Mouse (Mus musculus): Measurements from ENCODE around the gene Selenom. TPM values are rescaled to one million over a fixed set of nuclear protein-coding genes. Genes with fewer than 3 reads are reported as not detected.
A peak's percentile ranks its signal among the peaks of the same experiment; 100 is the strongest.

Selenom gene
- polyA plus RNA-seq, 1 experiment from 2014 or later: 110 TPM

- Histone ChIP-seq H3K9ac (no peak overlapping the region), H3K27ac (no peak overlapping the region), H3K27me3 (no peaks in the 10 kb centered on the region), H3K36me3 (no peaks in the 10 kb centered on the region), H3K4me3 (no peak overlapping the region), H3K9me3 (0 out of 2 replicates have a peak, but pooled peaks cover 7% of the 10 kb centered on the region), H3K4me2 (replicated peaks) (no peak overlapping the region), H3K4me1 (peaks cover 5% of the 10 kb centered on the region; the same call in 1 of the 2 replicates)
- WGBS: 92% methylated on average over 5 of the region's 5 CpGs
- ATAC-seq (ENCODE audit: insufficient number of reproducible peaks, insufficient read depth, low FRiP score, low TSS enrichment): no peak
These were observed 29.9 kb downstream of the Selenom start for GRCm38 (mm10) chr11:3544409-3544808.

DNA sequence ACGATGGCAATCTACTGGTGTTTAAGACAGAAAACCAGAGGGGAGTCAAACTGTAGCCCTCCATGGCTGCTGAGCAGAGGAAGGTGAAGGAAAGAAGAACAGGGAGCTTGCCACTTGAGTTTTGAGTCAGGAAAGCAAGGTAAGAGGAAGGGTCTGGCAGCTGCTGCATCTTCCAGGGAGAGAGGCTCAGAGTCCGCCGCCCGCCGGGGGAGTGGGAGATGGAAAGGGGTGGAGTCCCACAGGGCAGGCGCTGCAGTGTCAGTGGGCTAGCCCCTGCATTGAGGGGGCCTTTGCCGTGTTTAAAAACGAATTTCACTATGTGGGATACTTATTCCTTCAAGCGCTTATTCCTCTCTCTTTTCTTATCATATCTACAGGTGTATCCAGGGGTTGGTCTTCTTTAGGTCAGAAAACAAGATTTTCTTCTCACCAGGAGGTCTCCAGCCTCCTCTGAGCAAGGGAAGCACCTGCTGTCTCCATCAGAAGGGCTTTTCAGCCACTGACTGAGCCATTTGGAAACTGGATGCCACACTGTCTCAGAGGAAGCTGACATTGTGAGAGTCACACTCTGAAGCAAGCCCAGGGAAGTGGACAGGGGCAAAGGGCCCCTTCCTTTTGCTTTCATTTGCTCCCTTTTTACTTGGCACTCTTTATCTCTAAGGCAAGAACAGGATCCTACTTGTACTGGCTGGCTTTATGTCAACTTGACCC, 31.2 kb downstream of the Selenom start:
- WGBS: 16% methylated on average over 9 of the region's 9 CpGs
- no peaks in the 10 kb centered on the region for H3K27me3 ChIP-seq
- no peak overlapping the region for H3K4me2 ChIP-seq (replicated peaks)
- no peak overlapping the region for H3K4me3 ChIP-seq
- no peaks in the 10 kb centered on the region for H3K36me3 ChIP-seq
- H3K27ac ChIP-seq: 0 out of 2 replicates have a peak overlapping the region, but pooled peaks have one; percentile 14
- no peak overlapping the region for H3K9ac ChIP-seq
- 0 out of 2 replicates have a peak, but pooled peaks cover 7% of the 10 kb centered on the region for H3K9me3 ChIP-seq
- peaks cover 5% of the 10 kb centered on the region; the same call in 1 of the 2 replicates for H3K4me1 ChIP-seq
- no peak for ATAC-seq (ENCODE audit: insufficient number of reproducible peaks, insufficient read depth, low FRiP score, low TSS enrichment)

DNA sequence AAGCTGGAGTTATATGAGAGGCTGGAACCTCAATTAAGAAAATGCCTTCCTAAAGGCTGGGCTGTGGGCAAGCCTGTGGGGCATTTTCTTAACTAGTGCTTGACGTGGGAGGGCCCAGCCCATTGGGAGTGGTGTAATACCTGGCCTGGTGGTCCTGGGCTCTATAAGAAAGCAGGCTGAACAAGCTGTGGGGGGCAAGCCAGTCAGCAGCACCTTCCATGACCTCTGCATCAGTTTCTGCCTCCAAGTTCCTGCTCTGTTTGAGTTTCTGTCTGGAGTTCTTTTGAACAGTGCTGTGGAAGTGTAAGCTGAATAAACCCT, 31.7 kb downstream of the Selenom start:
- Histone ChIP-seq H3K4me2 (replicated peaks) (no peak overlapping the region), H3K36me3 (no peaks in the 10 kb centered on the region), H3K9ac (no peak overlapping the region), H3K27me3 (no peaks in the 10 kb centered on the region), H3K9me3 (0 out of 2 replicates have a peak, but pooled peaks cover 7% of the 10 kb centered on the region), H3K4me1 (peaks cover 5% of the 10 kb centered on the region; the same call in 1 of the 2 replicates), H3K27ac (0 out of 2 replicates have a peak overlapping the region, but pooled peaks have one; percentile 30), H3K4me3 (no peak overlapping the region)
- WGBS: 19% methylated on average over 1 of the region's 1 CpGs
- ATAC-seq (ENCODE audit: insufficient number of reproducible peaks, insufficient read depth, low FRiP score, low TSS enrichment): no peak

GRCm38 (mm10) chr11:3547047-3547446, 32.6 kb downstream of the Selenom start:
- Histone ChIP-seq H3K4me2 (replicated peaks) (no peak overlapping the region), H3K9ac (no peak overlapping the region), H3K36me3 (no peaks in the 10 kb centered on the region), H3K27me3 (no peaks in the 10 kb centered on the region), H3K4me3 (no peak overlapping the region), H3K27ac (no peak overlapping the region), H3K9me3 (0 out of 2 replicates have a peak, but pooled peaks cover 7% of the 10 kb centered on the region), H3K4me1 (peaks cover 5% of the 10 kb centered on the region; the same call in 1 of the 2 replicates)
- WGBS: 80% methylated on average over 2 of the region's 2 CpGs
- ATAC-seq (ENCODE audit: insufficient number of reproducible peaks, insufficient read depth, low FRiP score, low TSS enrichment): no peak

DNA sequence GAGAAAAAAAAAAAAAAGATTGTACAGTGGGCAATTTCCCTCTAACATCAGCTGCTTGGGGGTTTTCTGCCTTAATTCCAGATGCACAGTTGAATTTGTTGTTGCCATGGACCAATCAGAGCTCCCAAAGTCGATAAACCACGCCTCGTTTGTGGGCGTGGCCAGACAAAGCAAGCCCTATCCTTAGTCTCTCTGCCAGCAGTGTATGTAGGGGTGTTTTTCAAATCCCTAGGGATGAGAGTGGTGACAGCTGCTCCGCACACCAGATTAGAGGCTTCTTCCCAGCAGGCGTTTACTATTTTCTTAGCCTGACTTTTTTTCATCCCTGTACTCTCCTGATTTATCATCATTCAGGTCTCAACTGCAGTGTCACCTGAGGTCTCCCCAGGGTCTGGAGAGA, 33.5 kb downstream of the Selenom start:
- no peak overlapping the region for H3K4me3 ChIP-seq
- 0 out of 2 replicates have a peak, but pooled peaks cover 7% of the 10 kb centered on the region for H3K9me3 ChIP-seq
- H3K27me3 ChIP-seq: no peaks in the 10 kb centered on the region
- no peak for ATAC-seq (ENCODE audit: insufficient number of reproducible peaks, insufficient read depth, low FRiP score, low TSS enrichment)
- no peaks in the 10 kb centered on the region for H3K36me3 ChIP-seq
- H3K4me2 ChIP-seq (replicated peaks): no peak overlapping the region
- no peak overlapping the region for H3K27ac ChIP-seq
- H3K4me1 ChIP-seq: peaks cover 5% of the 10 kb centered on the region; the same call in 1 of the 2 replicates
- H3K9ac ChIP-seq: no peak overlapping the region
- 44% methylated on average over 6 of the region's 6 CpGs for WGBS

DNA sequence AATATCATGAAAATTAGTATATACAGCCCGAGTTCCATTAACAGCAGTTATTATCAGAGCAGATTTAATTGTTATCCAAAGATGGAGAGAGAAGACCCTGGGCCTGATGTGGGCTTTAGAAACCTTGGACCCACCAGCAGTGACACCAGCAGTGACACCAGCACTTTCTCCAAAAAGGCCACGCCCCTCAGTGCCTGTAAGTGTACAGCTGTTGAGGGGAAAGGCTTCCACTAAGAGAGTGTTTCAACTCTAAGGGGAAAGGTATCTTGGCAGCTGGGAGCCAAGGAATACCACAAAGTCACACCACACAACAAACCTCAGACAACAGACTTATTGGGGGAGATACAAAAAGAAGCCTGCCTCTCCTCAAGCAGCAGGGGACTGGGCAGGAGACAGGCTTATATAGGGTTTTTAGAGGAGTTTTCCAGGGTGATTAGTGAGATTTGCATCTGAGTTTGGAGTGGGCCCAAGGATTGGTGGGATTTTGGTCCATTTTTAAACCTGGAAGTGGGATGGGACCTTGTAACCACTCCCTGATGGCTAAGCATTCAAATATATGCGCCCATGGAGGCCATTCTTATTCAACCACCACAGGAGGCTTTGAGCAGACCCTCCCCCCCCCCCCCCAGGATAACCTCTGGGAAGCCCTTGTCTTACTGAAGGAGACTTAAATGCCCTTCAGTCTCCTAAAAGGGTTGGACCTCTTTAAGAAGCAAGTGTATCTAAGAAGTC, 34.2 kb downstream of the Selenom start:
- Histone ChIP-seq H3K27me3 (no peaks in the 10 kb centered on the region), H3K4me3 (no peak overlapping the region), H3K36me3 (no peaks in the 10 kb centered on the region), H3K4me2 (replicated peaks) (no peak overlapping the region), H3K4me1 (peaks cover 5% of the 10 kb centered on the region; the same call in 1 of the 2 replicates), H3K27ac (no peak overlapping the region), H3K9ac (no peak overlapping the region), H3K9me3 (0 out of 2 replicates have a peak, but pooled peaks cover 7% of the 10 kb centered on the region)
- no peak for ATAC-seq (ENCODE audit: insufficient number of reproducible peaks, insufficient read depth, low FRiP score, low TSS enrichment)
- WGBS: 62% methylated on average over 3 of the region's 3 CpGs

DNA sequence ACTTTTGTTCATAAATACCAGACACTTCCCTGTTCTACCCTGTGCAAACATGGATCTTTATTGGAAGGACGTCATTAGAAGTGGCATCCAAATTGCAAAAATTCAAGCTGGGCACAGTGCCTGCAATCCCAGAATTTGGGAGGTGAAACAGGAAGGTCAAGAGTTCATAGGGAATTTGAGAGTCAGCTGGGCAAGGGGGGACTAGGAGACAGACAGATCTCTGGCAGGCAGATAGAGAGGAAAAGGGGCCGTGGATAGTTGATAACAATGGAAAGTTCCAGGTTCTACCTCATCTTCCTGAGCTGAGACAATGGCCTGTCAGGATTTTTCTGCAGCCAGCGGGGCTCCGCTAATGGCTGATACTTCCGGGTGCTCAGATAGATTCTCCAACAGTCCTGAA, 35.3 kb downstream of the Selenom start:
- no peaks in the 10 kb centered on the region for H3K9me3 ChIP-seq
- H3K27me3 ChIP-seq: no peaks in the 10 kb centered on the region
- no peak overlapping the region for H3K9ac ChIP-seq
- no peak for ATAC-seq (ENCODE audit: insufficient number of reproducible peaks, insufficient read depth, low FRiP score, low TSS enrichment)
- no peak overlapping the region for H3K4me2 ChIP-seq (replicated peaks)
- 74% methylated on average over 5 of the region's 5 CpGs for WGBS
- peaks cover 5% of the 10 kb centered on the region; the same call in 1 of the 2 replicates for H3K4me1 ChIP-seq
- no peak overlapping the region for H3K4me3 ChIP-seq
- H3K36me3 ChIP-seq: no peaks in the 10 kb centered on the region
- H3K27ac ChIP-seq: no peak overlapping the region

GRCm38 (mm10) chr11:3554976-3555375, 40.5 kb downstream of the Selenom start:
- no peak for ATAC-seq (ENCODE audit: insufficient number of reproducible peaks, insufficient read depth, low FRiP score, low TSS enrichment)
- H3K9ac ChIP-seq: no peak overlapping the region
- 81% methylated on average over 4 of the region's 4 CpGs for WGBS
- no peaks in the 10 kb centered on the region for H3K9me3 ChIP-seq
- no peak overlapping the region for H3K4me3 ChIP-seq
- H3K27me3 ChIP-seq: no peaks in the 10 kb centered on the region
- H3K27ac ChIP-seq: no peak overlapping the region
- no peak overlapping the region for H3K4me2 ChIP-seq (replicated peaks)
- H3K36me3 ChIP-seq: no peaks in the 10 kb centered on the region
- H3K4me1 ChIP-seq: no peaks in the 10 kb centered on the region

DNA sequence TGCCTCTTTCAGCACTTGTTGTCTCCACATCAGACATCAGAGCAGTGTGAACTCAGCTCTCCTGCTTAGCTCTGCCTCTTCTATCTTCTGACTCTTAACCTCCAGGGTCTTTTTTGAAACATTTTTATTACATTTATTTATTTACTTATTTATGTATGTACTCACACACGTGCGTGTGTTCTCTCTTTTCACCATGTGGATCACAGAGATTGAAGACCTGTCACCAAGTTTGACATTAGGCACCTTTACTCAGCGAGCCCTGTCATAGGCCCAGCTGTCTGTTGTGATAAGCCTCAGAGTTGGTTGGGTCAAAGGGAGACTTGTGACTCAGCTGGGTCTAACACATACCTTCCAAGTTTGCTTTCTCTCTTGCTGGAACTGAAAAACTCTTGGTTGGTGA, 43.4 kb downstream of the Selenom start:
- no peak overlapping the region for H3K27ac ChIP-seq
- H3K9me3 ChIP-seq: no peaks in the 10 kb centered on the region
- WGBS: 74% methylated on average over 3 of the region's 3 CpGs
- no peaks in the 10 kb centered on the region for H3K4me1 ChIP-seq
- H3K4me3 ChIP-seq: no peak overlapping the region
- no peaks in the 10 kb centered on the region for H3K27me3 ChIP-seq
- H3K9ac ChIP-seq: no peak overlapping the region
- no peak for ATAC-seq (ENCODE audit: insufficient number of reproducible peaks, insufficient read depth, low FRiP score, low TSS enrichment)
- H3K36me3 ChIP-seq: no peaks in the 10 kb centered on the region
- no peak overlapping the region for H3K4me2 ChIP-seq (replicated peaks)

- Histone ChIP-seq H3K4me3 (no peak overlapping the region), H3K4me2 (replicated peaks) (no peak overlapping the region), H3K4me1 (no peaks in the 10 kb centered on the region), H3K9ac (no peak overlapping the region), H3K36me3 (no peaks in the 10 kb centered on the region), H3K9me3 (no peaks in the 10 kb centered on the region), H3K27ac (no peak overlapping the region), H3K27me3 (no peaks in the 10 kb centered on the region)
- WGBS: 84% methylated on average over 5 of the region's 5 CpGs
- no peak for ATAC-seq (ENCODE audit: insufficient number of reproducible peaks, insufficient read depth, low FRiP score, low TSS enrichment)
These were observed 45.7 kb downstream of the Selenom start for GRCm38 (mm10) chr11:3560202-3560601.

GRCm38 (mm10) chr11:3563853-3564252, 49.4 kb downstream of the Selenom start:
- Histone ChIP-seq H3K4me1 (no peaks in the 10 kb centered on the region), H3K36me3 (no peaks in the 10 kb centered on the region), H3K4me2 (replicated peaks) (no peak overlapping the region), H3K9me3 (no peaks in the 10 kb centered on the region), H3K4me3 (no peak overlapping the region), H3K27ac (no peak overlapping the region), H3K27me3 (no peaks in the 10 kb centered on the region), H3K9ac (no peak overlapping the region)
- WGBS: 90% methylated on average over 6 of the region's 6 CpGs
- ATAC-seq (ENCODE audit: insufficient number of reproducible peaks, insufficient read depth, low FRiP score, low TSS enrichment): no peak

GRCm38 (mm10) chr11:3564451-3564850, 50.0 kb downstream of the Selenom start:
- no peak overlapping the region for H3K4me2 ChIP-seq (replicated peaks)
- no peak overlapping the region for H3K4me3 ChIP-seq
- no peaks in the 10 kb centered on the region for H3K27me3 ChIP-seq
- WGBS: 46% methylated on average over 7 of the region's 7 CpGs
- no peak overlapping the region for H3K9ac ChIP-seq
- H3K27ac ChIP-seq: 0 out of 2 replicates have a peak overlapping the region, but pooled peaks have one; percentile 38
- ATAC-seq (ENCODE audit: insufficient number of reproducible peaks, insufficient read depth, low FRiP score, low TSS enrichment): no peak
- no peaks in the 10 kb centered on the region for H3K9me3 ChIP-seq
- H3K36me3 ChIP-seq: no peaks in the 10 kb centered on the region
- no peaks in the 10 kb centered on the region for H3K4me1 ChIP-seq
